Mouse (Mus musculus) kidney, adult 11 months (tissue): ENCODE data around the gene Mllt6.
A peak's percentile ranks its signal among the peaks of the same experiment; 100 is the strongest.
"Not testable (repeated sequence)": the region's sequence is repeated elsewhere in the genome, so short reads cannot be mapped to it uniquely, and the experiment has no call there.

Experiments used
- DNase-seq: peaks from one replicate; pipeline ENCODE4 v3.0.0; 2022

Gene Mllt6

GRCm38 (mm10) chr11:97648541-97648940 is 14.7 kb upstream of the Mllt6 start:
- DNase-seq, result not testable (repeated sequence)

GRCm38 (mm10) chr11:97650341-97650740 is 12.9 kb upstream of the Mllt6 start:
- no peak for DNase-seq

DNA sequence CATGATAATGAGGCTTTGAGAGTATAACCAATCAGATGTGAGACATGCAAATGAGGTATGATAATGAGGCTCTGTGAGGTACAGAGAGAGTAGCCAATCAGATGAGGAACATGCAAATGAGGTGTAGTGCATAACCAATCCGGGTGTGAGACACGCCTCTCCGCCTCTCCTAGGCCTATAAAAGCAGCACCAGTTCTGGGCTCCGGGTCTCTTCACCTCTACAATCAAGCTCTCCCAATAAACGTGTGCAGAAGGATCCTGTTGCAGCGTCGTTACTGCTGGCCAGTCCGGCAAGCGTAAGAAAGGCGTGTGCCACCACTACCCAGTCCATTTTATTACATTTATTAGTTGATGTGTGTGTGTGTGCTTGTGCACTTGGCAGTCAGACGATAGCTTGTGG is 9.8 kb upstream of the Mllt6 start:
- not testable (repeated sequence) for DNase-seq

DNA sequence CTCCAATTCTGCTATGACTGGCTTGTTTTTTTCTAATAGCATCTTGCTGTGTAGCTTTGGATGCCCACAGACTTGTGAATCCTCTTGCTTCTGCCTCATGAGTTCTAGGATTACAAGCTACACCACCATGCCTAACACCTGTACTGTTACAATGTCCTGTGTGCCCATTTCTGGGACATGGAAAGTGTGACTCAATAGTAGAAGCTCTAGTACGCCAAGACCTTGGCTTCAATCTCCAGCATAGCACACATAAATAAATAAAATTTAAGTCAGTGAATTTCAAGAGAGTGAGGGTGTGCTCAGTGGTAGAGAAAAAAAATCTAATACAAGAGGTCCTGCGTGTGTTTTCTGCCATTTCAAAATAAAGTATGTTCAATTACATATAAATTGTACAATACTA is 9.0 kb upstream of the Mllt6 start:
- no peak for DNase-seq

- no peak for DNase-seq
Measured at GRCm38 (mm10) chr11:97656269-97656971, 6.8 kb upstream of the Mllt6 start.

DNA sequence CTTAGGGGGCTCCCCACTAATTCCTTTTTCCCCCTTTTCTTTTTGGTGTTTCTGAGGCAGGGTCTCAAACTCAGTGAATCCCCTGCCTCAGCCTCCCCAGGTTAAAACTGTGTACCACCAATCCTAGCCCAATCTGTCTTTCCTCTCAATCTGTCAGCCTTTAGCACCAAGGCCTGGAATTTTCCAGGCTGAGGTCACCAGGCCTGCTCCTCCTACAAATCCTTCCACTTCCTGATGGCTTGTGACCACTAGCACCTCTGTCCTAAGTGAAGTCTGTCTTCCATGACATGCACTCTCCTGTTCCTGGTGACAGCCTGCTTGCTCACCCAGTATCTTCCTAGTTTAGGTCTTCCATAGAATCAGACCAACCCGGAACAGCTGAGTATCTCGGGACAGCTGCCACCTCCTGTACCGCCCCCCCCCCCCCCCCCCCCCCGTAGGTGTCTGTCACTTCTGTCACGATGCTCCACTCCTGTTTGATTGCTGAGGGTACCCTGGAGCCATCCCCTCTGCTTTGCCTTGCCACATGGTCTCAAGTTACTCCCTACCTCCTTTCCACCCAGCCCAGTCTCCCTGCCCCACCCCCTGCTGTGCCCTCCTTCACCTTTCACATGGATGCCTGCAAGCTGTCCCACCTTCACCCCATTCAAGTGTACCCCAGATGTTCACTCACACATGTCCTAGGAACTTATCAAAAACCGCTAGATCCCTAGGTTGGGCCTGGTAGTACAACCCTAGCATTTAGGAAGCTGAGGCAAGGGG is 5.8 kb upstream of the Mllt6 start:
- DNase-seq, result no peak

GRCm38 (mm10) chr11:97657967-97658366 is 5.2 kb upstream of the Mllt6 start:
- DNase-seq, result not testable (repeated sequence)

DNA sequence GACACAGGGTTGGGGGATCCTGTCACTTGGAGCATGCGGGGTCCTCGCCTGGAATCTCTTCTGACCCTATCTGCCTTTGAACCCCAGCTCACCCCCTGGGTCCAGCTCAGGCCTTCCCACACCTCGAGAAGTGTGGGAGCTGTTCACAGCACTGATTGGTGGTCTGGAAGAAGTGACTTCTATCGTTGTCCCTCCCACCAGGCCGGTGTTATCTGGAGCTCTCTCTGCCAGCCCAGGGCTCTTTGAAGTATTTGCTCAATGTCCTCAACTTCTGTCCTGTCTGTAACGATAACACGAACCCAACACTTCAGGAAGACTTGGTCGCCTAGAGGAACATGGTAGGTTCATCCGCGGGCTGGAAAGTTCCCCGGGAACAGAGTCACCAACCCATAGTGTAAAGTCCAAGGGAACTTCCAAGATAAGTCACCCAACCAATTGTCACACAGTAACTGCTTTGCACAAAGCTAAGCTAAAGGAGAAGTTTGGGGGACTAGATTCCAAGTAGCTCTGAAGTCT is 4.4 kb upstream of the Mllt6 start:
- no peak for DNase-seq

GRCm38 (mm10) chr11:97659267-97659989 is 3.8 kb upstream of the Mllt6 start:
- no peak for DNase-seq

DNA sequence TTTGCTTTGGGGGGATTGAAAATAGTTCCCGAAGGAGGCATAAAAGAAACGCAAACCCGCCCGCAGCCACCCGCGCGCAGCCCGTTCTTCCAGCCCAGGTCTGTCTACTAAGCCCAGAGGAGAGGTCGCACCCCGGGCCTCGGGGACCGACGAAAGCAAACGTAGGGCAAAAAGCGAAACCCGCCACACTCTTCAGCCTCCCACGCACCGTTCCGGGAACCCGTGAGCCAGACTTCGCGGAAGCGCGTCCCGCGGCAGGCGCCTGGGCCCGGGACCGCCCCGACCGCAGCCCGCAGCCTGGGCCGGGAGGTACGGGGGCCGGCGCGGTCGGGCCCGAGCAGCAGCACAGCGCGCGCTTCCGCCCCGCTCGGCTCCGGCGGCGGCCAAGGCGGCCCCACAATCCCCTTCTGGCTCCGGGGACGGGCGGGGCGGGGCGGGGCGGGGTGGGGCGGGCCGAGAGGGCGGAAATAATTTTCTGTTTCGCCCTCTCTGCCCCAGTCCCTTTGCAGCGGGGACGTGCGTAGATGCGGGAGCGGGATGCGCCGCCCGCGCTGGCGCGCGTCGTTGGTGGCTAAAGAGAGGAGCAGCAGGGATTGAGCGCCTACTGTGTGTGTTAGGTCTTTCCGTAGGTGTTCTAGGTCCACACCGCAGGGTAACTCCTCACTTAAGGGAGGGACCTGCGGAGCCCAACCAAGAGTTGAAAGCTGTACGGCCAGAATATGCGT is 3.1 kb upstream of the Mllt6 start:
- peak; percentile 75 for DNase-seq

GRCm38 (mm10) chr11:97660734-97661647 is 2.2 kb upstream of the Mllt6 start:
- no peak for DNase-seq

GRCm38 (mm10) chr11:97661648-97662133 is 1.5 kb upstream of the Mllt6 start:
- peak; percentile 92 for DNase-seq

DNA sequence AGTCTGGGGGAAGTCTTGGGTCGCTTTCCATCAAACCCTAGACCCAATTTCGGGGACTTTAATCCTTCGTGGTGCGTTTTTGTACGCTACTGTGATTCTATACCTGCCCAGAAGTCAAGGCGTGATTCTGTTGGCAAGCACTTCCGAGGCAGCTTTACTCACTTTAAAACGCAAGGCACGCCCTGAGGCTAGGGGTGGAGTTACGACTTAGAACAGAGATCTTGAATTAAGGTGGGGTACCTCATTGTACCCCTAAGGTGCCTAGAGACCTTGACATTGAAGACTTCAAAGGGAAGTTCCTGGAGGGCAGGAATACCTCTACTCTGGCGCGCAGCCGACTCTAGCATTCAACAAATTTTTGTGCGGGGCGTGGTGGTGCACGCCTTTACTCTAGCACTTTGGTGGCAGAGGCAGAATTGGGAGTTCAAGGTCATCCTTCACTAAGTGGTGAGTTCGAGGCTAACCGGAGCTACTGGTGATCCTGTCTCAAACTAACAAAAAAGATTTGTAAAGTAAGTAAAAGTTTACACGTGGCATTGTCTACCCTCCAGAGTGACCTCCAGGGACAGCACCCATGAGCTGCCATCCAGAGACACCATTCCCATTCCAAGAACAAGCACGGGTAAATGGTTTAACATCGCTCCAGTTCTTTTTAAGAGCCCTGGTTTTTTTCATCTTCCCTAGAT is 864 bp upstream of the Mllt6 start:
- DNase-seq, result peak; percentile 77

GRCm38 (mm10) chr11:97663528-97664338 is 519 bp downstream of the Mllt6 start:
- peak; percentile 56 for DNase-seq

GRCm38 (mm10) chr11:97664339-97664665 is 1.1 kb downstream of the Mllt6 start:
- no peak for DNase-seq

DNA sequence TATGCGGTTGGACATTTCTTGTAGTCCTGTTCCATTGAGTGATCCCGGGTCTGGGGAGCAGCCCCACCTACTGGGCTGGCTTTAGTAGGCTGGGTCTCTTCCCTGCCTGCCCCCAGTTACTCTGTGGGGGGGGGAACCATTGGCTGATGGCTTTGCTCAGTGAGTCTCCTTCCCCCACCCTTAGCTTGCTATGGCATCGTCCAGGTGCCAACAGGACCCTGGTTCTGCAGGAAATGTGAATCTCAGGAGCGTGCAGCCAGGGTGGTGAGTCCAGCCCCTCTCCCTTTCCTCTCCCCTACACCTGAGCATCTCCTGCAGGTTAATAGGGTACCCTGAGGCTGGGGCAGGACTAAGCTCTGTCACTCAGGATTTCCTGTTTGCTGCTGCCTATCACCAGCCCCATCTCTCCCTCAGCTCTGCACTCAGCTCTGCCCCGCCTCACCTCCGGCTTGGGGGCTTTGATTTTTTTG is 1.6 kb downstream of the Mllt6 start:
- DNase-seq, result no peak

DNA sequence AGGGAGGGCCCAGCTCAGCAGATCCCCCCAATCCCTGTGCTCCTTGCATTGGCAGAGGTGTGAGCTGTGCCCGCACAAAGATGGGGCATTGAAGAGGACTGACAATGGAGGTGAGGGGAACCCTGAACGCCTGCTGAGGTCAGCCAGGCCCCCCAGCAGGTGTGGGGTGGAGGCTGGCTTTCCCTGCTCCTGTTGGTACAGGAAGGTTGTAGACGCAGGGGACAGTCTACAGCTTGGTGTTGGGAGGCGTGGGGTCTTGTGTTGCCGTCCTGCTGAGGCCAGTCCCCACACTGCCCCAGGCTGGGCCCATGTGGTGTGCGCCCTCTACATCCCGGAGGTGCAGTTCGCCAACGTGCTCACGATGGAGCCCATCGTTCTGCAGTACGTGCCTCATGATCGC is 2.2 kb downstream of the Mllt6 start:
- DNase-seq, result no peak

DNA sequence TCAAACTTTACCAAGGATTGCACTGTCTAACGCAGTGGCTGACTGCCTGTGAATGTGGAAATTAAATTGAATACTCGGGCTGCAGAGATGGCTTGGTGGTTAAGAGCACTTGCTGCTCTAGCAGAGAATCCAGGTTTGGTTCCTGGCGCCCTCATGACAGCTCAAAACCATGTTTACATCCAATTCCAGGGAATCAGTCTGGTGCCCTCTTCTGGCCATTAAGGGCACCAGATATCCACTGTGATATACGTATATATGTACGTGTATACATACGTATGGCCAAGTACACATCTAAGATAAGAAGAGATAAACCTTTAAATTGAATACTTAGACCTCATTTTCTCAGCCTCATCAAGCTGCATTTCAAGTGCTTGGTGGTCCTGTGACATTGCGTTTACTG is 3.0 kb downstream of the Mllt6 start:
- DNase-seq, result no peak

DNA sequence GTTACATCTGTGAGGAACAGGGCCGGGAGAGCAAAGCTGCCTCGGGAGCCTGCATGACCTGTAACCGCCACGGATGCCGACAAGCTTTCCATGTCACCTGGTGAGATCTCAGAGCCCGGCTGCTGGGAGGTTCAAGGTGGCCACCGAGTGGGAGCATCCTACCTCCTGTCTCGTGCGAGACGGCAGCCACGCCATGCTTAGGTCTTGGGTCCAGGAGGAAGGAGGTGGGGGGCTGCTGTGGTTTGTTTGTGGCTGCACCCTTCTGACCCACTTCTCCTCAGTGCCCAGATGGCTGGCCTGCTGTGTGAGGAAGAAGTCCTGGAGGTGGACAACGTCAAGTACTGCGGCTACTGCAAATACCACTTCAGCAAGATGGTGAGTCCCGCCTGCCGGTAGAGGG is 3.6 kb downstream of the Mllt6 start:
- no peak for DNase-seq

DNA sequence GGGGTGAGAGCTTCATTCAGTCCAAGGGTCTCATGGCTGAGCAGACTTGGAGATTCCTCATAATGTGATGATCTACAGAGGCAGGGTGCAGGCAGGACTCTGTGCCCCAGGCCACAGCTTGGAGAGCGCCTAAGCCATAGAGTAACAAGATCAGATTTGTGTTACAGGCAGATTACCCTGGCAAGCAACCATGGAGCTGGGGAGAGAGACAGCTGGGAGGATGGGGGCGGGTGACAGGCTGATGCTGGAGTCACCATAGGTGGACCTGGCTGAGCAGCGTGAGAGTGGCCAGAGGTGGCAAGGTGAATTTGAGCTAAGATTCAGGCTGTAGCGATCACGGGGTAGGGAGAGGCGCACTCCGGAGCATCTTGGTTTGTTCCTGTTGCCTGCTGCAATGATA is 4.9 kb downstream of the Mllt6 start:
- no peak for DNase-seq
